Mouse (Mus musculus): ENCODE measurements around the gene Tbc1d20. TPM values are rescaled to one million over a fixed set of nuclear protein-coding genes. Genes with fewer than 3 reads are reported as not detected.

Tbc1d20 gene
- total RNA-seq (2021) (10 to 100 TPM; 39.0 to 46.5 TPM), polyA plus RNA-seq (2012; rRNA removed) (43.1 and 60.1 TPM in 2 replicates)
- long read RNA-seq, transcript Tbc1d20-201 (8 exons, 3,386 nt) = major isoform, 27 of 35 reads
- long read RNA-seq, partial matches to known transcripts = 8 of 35 reads
- long read RNA-seq, other reads (novel, unspliced or antisense) = 0 of 35 reads

- intact Hi-C loops (cut with DNase I) = loop anchor here (2.0 to 5.0 kb wide), 2 partner anchors 39 to 68 kb away; partner anchors contain the start of gene Rbck1
Observed at GRCm38 (mm10) chr2:152293727-152294475, at the start of gene Tbc1d20. Gene Tbc1d20, plus strand, starts transcription at chr2:152293828.

GRCm38 (mm10) chr2:152247213-152247612 lies 46.4 kb upstream of the Tbc1d20 start:
- intact Hi-C loops (cut with DNase I) = no loop called here
- peaks cover 3% of the 10 kb centered on the region for H3K4me1 ChIP-seq (ENCODE audit: control insufficient read depth, insufficient read depth, low read length)
- WGBS = 64% methylated on average over 1 of the region's 1 CpGs
- H3K27me3 ChIP-seq (ENCODE audit: control insufficient read depth, insufficient read depth, low read length) = no peaks in the 10 kb centered on the region
- H3K27ac ChIP-seq = no peak overlapping the region
- DNase-seq = no peak
- peaks cover 18% of the 10 kb centered on the region for H3K36me3 ChIP-seq (ENCODE audit: control insufficient read depth, insufficient read depth, low read length)
- H3K79me2 ChIP-seq (replicated peaks; ENCODE audit: control insufficient read depth, insufficient read depth, low read length) = peaks cover 9% of the 10 kb centered on the region
- no peak overlapping the region for H3K4me3 ChIP-seq
- H3K9ac ChIP-seq (ENCODE audit: low read depth, low read length) = no peak overlapping the region
- TF ChIP-seq POLR2A (IDR thresholded peaks at IDR 0.05; ENCODE audit: insufficient read depth, low read depth, low read length) (no peak), CTCF (IDR thresholded peaks at IDR 0.05) (no peak), EP300 (IDR thresholded peaks at IDR 0.05; ENCODE audit: insufficient read depth, low read depth, low read length) (no peak)

More at GRCm38 (mm10) chr2:152293727-152294475, at the start of gene Tbc1d20:
- Histone ChIP-seq H3K4me1 (ENCODE audit: control insufficient read depth, insufficient read depth, low read length) (peaks cover 16% of the 10 kb centered on the region), H3K4me3 (peak within 1 kb of the TSS; percentile 99), H3K79me2 (replicated peaks; ENCODE audit: control insufficient read depth, insufficient read depth, low read length) (peaks cover 10% of the 10 kb centered on the region), H3K9ac (ENCODE audit: low read depth, low read length) (peak within 1 kb of the TSS; percentile 95), H3K36me3 (ENCODE audit: control insufficient read depth, insufficient read depth, low read length) (peaks cover 18% of the 10 kb centered on the region), H3K27ac (peak within 1 kb of the TSS; percentile 91), H3K27me3 (ENCODE audit: control insufficient read depth, insufficient read depth, low read length) (no peaks in the 10 kb centered on the region)
- TF ChIP-seq EP300 (IDR thresholded peaks at IDR 0.05; ENCODE audit: insufficient read depth, low read depth, low read length) (no peak), CTCF (IDR thresholded peaks at IDR 0.05) (peak; percentile 6; the same call in 1 of the 2 replicates), POLR2A (IDR thresholded peaks at IDR 0.05; ENCODE audit: insufficient read depth, low read depth, low read length) (peak; percentile 79)
- DNase-seq = peak; percentile 93 to 96
- WGBS = under 1% methylated on average over 68 of the region's 70 CpGs

- Histone ChIP-seq H3K4me1 (ENCODE audit: control insufficient read depth, insufficient read depth, low read length) (no peaks in the 10 kb centered on the region; the same call in 1 of the 2 replicates), H3K36me3 (ENCODE audit: control insufficient read depth, insufficient read depth, low read length) (peaks cover 12% of the 10 kb centered on the region), H3K9ac (ENCODE audit: low read depth, low read length) (no peak overlapping the region), H3K4me3 (no peak overlapping the region), H3K27ac (no peak overlapping the region), H3K79me2 (replicated peaks; ENCODE audit: control insufficient read depth, insufficient read depth, low read length) (peaks cover 4% of the 10 kb centered on the region; the same call in 1 of the 2 replicates), H3K27me3 (ENCODE audit: control insufficient read depth, insufficient read depth, low read length) (no peaks in the 10 kb centered on the region)
- TF ChIP-seq CTCF (IDR thresholded peaks at IDR 0.05) = no peak
- TF ChIP-seq EP300 (IDR thresholded peaks at IDR 0.05; ENCODE audit: insufficient read depth, low read depth, low read length) = no peak
- no peak for TF ChIP-seq POLR2A (IDR thresholded peaks at IDR 0.05; ENCODE audit: insufficient read depth, low read depth, low read length)
- no peak for DNase-seq
- 35% methylated on average over 4 of the region's 4 CpGs for WGBS
- intact Hi-C loops (cut with DNase I) = loop anchor here (5.0 kb wide), 1 partner anchor 37 kb away; no protein-coding TSS in a partner anchor
Observed at GRCm38 (mm10) chr2:152250511-152250910, 43.1 kb upstream of the Tbc1d20 start.

GRCm38 (mm10) chr2:152259739-152260138 lies 33.9 kb upstream of the Tbc1d20 start:
- TF ChIP-seq POLR2A (IDR thresholded peaks at IDR 0.05; ENCODE audit: insufficient read depth, low read depth, low read length) = no peak
- intact Hi-C loops (cut with DNase I) = no loop called here
- no peaks in the 10 kb centered on the region for H3K79me2 ChIP-seq (replicated peaks; ENCODE audit: control insufficient read depth, insufficient read depth, low read length)
- no peaks in the 10 kb centered on the region for H3K4me1 ChIP-seq (ENCODE audit: control insufficient read depth, insufficient read depth, low read length)
- no peak for DNase-seq
- H3K27ac ChIP-seq = no peak overlapping the region
- H3K4me3 ChIP-seq = no peak overlapping the region
- no peak overlapping the region for H3K9ac ChIP-seq (ENCODE audit: low read depth, low read length)
- peaks cover 5% of the 10 kb centered on the region; the same call in 1 of the 2 replicates for H3K36me3 ChIP-seq (ENCODE audit: control insufficient read depth, insufficient read depth, low read length)
- 92% methylated on average over 1 of the region's 1 CpGs for WGBS
- H3K27me3 ChIP-seq (ENCODE audit: control insufficient read depth, insufficient read depth, low read length) = no peaks in the 10 kb centered on the region

GRCm38 (mm10) chr2:152273639-152274038 lies 20.0 kb upstream of the Tbc1d20 start:
- no peaks in the 10 kb centered on the region for H3K27me3 ChIP-seq (ENCODE audit: control insufficient read depth, insufficient read depth, low read length)
- H3K4me1 ChIP-seq (ENCODE audit: control insufficient read depth, insufficient read depth, low read length) = no peaks in the 10 kb centered on the region
- no peaks in the 10 kb centered on the region for H3K79me2 ChIP-seq (replicated peaks; ENCODE audit: control insufficient read depth, insufficient read depth, low read length)
- no peak overlapping the region for H3K9ac ChIP-seq (ENCODE audit: low read depth, low read length)
- DNase-seq = no peak
- H3K4me3 ChIP-seq = no peak overlapping the region
- intact Hi-C loops (cut with DNase I) = no loop called here
- H3K27ac ChIP-seq = no peak overlapping the region
- peaks cover 5% of the 10 kb centered on the region for H3K36me3 ChIP-seq (ENCODE audit: control insufficient read depth, insufficient read depth, low read length)
- whole genome bisulfite sequencing = 71% methylated on average over 2 of the region's 2 CpGs
- TF ChIP-seq CTCF (IDR thresholded peaks at IDR 0.05) = peak; percentile 55
- TF ChIP-seq EP300 (IDR thresholded peaks at IDR 0.05; ENCODE audit: insufficient read depth, low read depth, low read length) = no peak
- no peak for TF ChIP-seq POLR2A (IDR thresholded peaks at IDR 0.05; ENCODE audit: insufficient read depth, low read depth, low read length)

GRCm38 (mm10) chr2:152281407-152281806 lies 12.2 kb upstream of the Tbc1d20 start:
- peaks cover 10% of the 10 kb centered on the region for H3K36me3 ChIP-seq (ENCODE audit: control insufficient read depth, insufficient read depth, low read length)
- H3K9ac ChIP-seq (ENCODE audit: low read depth, low read length) = no peak overlapping the region
- no peaks in the 10 kb centered on the region for H3K27me3 ChIP-seq (ENCODE audit: control insufficient read depth, insufficient read depth, low read length)
- 34% methylated on average over 3 of the region's 3 CpGs for WGBS
- no peaks in the 10 kb centered on the region for H3K4me1 ChIP-seq (ENCODE audit: control insufficient read depth, insufficient read depth, low read length)
- H3K27ac ChIP-seq = no peak overlapping the region
- H3K4me3 ChIP-seq = no peak overlapping the region
- no peaks in the 10 kb centered on the region for H3K79me2 ChIP-seq (replicated peaks; ENCODE audit: control insufficient read depth, insufficient read depth, low read length)
- no peak for DNase-seq
- TF ChIP-seq EP300 (IDR thresholded peaks at IDR 0.05; ENCODE audit: insufficient read depth, low read depth, low read length) (no peak), POLR2A (IDR thresholded peaks at IDR 0.05; ENCODE audit: insufficient read depth, low read depth, low read length) (no peak)
- intact Hi-C loops (cut with DNase I) = no loop called here

Data from heart, adult 2 months (tissue).